Mouse (Mus musculus): ENCODE measurements around the gene Phf21a.

DNA sequence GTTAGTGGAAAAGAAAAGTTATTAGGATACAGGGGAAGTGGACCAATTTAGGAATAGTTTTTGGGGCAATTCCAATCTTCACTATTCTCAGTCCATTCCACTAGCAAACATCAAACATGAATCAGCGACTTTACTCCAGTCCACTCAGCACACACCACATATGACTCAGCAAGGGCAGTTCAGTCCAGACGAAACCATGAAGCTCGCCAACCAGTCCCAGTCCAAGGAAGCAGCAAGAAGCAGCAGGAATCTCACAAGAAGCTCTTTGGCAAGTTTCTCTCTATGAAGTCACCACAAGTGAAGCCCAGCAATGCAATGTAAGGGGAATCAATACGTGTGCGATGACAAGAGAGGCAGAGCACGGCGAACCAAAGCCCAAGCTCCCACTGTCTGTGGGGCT, 37.2 kb downstream of the Phf21a start:
- TF ChIP-seq EP300 (IDR thresholded peaks at IDR 0.05; ENCODE audit: insufficient read depth, low read depth, low read length), result no peak
- TF ChIP-seq CTCF (IDR thresholded peaks at IDR 0.05; ENCODE audit: low read depth, low read length), result no peak
- TF ChIP-seq POLR2A (IDR thresholded peaks at IDR 0.05; ENCODE audit: insufficient read depth, low read length), result no peak
